Mouse (Mus musculus) ovary, postnatal 36 days (tissue): ENCODE measurements around the gene Ros1.

Experiments
- DNase-seq: peaks from one replicate; pipeline ENCODE4 v3.0.0; 2022; ENCODE audit warnings: low spot score, mixed read lengths

Ros1 gene

DNA sequence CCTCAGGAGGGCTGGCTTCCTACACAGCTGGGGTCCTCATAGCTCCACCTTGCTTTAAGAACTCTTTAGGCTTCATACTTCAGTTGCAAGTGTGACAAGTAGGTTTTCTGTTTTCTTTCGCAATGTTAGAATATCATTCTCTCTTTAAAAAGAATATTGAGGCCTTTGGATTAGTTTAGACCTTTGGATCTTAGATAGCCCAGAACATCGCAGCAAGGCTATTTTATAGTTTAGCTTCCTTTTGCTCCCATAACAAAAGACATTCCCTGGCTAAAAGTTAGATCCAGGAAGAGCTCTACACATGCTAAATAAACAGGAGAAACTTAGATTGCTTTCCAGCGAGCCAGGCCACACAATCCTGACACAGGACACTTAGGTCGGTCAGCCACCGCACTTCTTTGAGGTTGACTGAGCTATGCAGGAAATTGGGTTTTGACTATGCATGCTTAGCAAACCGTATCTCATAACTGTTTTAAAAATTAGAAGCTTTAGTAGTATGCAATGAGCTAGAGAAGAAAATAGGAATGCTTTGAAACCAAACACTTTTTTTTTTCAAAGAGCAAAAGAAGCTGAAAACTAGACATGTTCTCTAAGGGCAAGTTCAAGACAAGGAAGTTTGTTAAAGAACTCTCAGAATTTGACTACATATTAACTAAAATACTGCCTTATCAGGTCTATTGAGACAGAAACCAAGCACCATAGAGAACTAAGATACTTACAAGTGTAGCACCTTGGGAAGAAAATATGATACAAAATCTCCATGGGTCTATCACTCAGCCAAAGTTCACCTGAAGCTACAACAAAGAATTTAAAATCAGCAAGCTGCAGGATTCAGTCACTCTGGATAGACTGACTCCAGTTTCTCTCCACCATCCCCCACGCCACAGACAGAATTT is at the start of gene Ros1:
Gene Ros1, minus strand, starts transcription at position 288 of the 896 bp plus-strand sequence.
- no peak for DNase-seq

DNA sequence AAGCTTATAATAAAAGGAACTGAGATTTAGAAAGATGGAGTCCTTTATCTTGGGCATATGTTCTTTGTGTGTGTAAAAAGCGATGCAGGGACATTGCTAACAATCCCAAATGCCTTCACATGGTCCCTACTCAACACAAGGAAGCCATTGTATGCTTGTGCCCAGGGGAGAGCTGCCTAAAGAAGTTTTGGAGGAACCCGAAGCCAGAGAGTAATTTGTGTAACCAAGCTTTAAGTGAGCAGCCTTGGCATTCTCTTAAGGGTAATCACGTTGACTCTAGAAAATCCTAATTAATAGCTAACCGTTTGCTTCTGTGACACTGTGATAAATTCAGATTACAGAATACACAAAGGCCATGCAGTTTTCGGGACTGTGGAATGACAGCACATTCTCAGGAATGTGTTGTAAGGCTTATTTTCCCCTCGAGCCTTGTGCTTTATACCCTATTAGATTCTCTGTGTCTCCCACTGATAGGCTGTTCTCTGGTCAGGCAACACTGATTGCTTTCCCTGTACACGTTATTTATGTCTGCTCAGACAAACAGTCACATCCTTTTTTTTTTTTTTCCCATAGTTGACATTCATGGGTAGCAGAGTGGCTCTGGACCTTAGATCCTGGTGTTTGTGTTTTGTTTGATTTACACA is 47.8 kb upstream of the Ros1 start:
- no peak for DNase-seq

DNA sequence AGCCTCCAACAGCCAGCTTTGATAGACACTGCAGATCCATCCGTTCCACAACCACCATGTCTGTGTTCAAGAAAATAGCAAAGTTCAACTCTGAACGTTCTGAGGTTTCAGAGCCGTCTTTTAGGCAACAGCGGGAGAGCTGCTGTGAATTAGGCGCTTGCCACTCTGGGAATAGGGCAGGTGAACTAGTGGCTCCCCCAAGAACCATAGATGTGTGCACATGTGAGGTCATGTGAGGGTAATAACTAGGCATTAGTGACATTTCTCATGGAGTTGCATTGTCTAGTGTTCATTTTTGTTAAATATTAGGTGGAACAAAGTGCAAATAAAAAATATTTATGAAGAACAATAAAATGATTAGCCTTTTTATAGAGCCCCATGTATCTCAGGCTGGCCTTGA is 47.0 kb upstream of the Ros1 start:
- DNase-seq, result no peak

DNA sequence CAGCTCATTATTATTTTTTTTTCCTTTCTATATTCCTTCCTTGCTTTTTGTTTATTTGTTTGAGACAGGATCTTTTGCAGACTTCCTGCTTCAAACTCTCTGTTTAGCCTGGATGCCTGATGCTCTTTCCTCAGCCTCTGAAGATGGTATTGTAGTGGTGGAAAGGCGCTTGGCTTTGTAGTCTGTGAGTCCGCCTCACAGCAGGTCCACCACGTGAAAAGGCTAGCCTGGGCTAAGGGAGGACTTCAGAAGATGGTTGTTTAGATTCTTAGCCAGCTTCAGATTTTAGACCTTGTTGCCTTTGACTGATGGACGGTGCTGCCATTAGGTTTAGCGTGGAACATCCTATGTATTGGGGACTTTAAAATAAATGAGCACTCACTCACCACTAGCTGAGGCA is 40.4 kb upstream of the Ros1 start:
- no peak for DNase-seq

GRCm38 (mm10) chr10:52234654-52234981 is 39.6 kb upstream of the Ros1 start:
- no peak for DNase-seq

DNA sequence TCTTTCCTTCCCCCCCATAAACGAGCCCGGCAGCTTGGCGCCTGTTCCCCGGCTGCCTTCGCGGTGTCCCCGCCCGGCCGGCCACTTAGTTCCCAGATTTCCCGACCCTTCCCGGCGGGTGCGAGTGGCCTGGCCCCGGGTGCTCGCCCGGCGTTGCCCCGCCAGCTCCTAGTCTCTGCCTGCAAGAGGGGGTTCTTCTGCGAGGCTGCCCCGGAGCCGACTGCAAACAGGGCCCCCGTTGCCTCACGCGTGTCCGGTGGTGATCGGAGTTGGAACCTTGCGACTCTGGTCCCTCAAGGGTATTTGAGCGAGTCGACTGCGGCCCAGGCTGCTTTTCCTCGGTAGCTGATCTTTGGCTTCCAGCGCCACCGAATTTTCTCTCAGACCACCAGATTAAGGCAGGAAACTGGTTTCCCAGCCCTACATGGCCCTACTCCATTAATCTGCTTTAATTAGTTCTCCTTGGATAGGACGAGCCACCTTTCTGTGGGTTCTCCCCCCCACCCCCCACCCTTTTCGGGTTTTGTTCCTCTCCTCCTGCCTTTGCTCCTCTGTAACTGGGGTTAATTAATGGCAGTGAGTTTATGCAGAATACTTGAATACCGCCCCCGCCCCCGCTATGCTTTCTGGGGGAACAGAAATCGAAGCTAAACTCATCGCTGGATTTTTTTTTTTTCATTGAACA is 39.1 kb upstream of the Ros1 start:
- no peak for DNase-seq

- DNase-seq, result peak; percentile 66
Observed at GRCm38 (mm10) chr10:52233301-52233968, 38.4 kb upstream of the Ros1 start, which contains the start of gene Dcbld1. Dcbld1 (plus strand) TSS chr10:52233619.

DNA sequence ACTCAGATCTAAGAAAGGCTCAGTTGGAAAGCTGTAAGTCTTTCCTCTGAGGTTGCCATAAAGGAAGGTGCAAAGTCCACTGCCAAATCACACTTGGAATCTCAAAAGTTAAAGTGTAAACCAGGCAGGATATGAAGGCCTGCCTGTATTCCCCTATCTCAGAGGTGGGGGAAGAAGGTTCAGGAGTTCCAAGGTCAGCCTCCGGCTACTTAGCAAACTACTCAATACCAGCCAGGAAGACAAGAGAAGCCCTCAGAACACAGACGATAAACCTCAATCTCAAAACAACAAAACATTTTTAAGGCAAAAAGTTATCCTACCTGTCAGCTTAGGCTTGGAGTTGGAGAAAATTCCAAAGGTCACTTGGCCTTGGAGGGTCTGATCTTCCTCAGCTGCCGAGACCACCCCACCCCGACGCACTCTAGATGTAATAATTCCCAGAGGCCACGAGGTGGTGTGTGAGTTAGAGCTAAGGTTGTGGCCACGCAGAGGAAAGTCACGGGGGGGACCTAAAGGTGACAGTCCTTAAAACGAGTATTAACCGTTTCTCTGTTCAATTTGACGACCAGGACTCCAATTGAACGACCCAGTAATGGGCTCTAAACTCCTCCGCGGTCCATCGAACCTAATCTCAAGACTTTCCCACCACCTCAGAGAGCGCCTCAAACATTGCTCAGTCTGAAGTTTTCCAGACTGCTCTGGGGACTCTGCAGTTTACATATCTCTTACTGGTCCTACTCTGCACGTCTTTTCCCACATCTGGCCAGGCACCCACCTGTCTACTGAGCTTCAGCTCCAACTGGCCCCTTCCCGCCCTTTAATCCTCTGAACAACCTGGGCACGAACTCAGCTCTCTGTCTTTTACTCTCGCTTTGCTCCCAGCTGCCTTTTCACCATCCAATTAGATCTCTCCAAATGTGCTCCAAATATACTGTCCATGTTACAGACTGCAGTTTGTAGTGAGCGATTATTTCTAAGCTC is 37.4 kb upstream of the Ros1 start:
- DNase-seq, result peak; percentile 23

GRCm38 (mm10) chr10:52219600-52219999 is 24.6 kb upstream of the Ros1 start:
- DNase-seq, result no peak

- no peak for DNase-seq
Observed at GRCm38 (mm10) chr10:52217564-52217934, 22.5 kb upstream of the Ros1 start.

DNA sequence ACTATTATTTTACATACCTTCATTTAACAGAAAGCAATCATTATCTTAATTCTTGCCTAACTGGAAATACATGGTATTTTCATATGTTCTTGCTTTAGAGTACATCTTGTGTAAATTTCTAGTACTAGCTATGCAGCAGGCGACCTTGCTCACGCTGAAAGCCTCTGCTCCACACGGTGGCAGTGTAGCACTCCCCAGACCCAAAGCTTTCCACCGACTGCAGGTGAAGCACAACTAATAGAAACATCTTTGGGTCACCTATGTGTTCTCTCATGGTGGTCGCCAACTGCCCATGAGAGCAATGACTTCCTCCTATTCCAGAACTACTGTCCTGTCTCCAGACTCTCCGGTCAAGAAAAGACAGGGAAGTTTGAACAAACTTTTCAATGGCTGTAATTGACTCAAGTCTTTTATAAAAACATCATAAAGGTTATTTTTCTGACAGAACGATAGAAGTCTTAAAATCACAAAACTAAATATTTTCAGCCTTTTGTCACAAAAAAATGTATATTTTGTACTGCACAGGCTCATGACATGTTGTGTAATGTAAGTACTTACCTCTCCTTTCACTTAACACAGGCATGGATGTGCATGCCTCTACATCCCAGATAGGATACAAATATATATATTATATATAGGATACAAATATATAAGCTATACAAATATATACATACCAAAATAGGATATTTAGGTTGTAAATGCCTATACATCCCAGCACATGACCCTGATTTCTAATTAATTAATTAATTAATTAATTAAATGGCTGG is 21.9 kb upstream of the Ros1 start:
- peak; percentile 49 for DNase-seq

DNA sequence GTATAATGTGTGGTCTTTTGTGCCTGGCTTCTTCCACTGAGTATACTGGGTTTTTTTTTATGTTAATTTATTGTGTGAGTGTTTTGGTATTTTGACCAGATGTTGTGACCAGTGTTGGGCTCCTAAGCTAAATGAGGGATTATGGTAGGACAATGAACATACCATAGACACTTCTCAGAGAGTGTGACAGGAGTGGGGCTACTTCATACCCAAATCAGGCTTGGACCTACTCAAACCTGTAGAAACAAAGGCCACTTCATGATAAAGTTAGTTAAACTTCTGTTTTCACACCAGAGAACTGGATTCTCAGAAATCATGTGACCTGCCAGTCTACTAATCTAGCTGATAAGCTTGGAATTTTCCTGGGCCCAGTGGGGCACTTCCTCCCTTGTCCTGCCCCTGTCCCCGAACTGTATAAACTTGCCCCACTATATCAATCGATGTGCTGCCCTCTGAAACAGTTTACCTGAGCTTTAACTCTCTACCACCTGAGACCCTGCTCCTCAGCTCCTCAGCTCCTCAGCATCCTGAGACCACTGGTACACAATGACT is 20.3 kb upstream of the Ros1 start:
- no peak for DNase-seq

DNA sequence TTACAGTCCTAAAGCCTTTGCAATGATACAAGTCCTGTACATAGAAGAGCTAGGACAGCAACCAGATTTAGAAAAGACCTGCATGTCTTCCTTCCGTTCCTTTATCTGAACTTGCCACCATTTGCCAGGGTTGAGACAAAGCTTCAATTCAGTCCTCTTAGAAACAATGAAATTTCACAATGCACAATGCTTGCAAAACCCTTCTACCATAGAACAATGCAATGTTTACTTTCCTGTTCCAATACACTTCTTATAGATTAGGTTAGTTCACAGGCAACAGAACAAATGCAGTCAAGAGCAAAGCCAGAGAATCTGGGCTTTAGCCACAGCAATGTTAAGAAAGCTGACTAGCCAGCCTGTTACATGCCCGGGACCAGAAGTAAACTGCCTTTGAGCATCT is 9.0 kb upstream of the Ros1 start:
- no peak for DNase-seq

- DNase-seq, result no peak
Observed at GRCm38 (mm10) chr10:52185900-52186299, 9.1 kb downstream of the Ros1 start.

DNA sequence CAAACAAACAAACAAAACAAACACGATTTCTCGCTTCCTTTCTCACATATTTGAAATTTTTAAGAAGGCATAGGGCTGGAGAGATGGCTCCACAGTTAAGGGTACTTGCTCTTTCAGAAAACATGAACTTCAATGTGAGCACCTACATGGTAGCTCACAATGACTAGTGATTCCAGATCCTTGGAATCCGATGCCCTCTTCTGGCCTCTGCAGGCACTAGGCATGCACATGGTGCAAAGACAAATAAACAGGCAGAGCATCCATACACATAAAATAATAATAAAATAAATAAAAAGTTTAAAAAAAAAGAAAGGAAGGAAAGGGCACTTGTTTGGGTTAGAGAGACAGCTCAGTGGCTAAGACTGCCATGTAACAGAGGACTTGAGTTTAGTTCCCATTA is 12.2 kb downstream of the Ros1 start:
- DNase-seq, result no peak

GRCm38 (mm10) chr10:52174376-52174775 is 20.7 kb downstream of the Ros1 start:
- no peak for DNase-seq

GRCm38 (mm10) chr10:52170489-52170888 is 24.6 kb downstream of the Ros1 start:
- DNase-seq, result no peak

DNA sequence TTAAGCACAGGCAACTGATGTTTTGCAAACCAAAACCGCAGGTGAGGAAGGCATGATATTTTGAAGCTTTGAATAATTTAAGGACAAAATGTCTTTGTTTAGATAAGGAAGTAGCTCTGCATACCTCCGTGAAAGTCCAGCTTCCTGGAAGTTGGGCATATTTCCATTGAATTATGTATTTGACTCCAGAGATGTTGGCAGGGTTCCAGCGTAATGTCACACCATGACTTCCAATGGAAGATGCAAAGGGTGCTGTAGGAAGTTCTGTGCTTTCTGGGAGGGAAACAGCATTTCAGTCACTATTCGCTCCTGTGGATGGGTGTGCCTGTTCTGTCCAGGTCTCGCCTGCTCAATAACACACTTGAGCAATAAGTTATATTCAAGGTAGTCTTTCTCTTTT is 25.2 kb downstream of the Ros1 start:
- no peak for DNase-seq

DNA sequence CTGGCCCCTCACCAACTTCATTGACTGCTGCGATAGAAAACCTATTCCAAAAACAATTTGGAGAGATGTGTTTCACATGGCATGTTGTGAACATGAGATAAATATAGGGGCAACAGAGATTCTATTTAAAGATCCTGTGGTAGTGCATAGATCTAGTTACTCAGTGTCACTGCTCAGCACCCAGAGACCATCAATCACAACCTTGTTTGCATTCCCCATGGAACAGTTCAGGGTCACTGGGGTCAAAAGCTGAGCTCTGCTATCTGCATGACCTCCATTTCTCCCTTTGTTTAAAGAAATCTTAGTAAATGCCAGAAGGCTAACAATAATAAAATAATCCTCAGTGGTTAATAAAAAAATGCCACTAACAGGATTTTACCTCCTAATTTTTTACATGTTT is 29.7 kb downstream of the Ros1 start:
- no peak for DNase-seq

- DNase-seq, result no peak
Observed at GRCm38 (mm10) chr10:52160604-52161003, 34.4 kb downstream of the Ros1 start.
